Mouse (Mus musculus): Measurements from ENCODE around the gene Tmem230. TPM values are rescaled to one million over a fixed set of nuclear protein-coding genes. Genes with fewer than 3 reads are reported as not detected.
"Not testable (repeated sequence)": the region's sequence is repeated elsewhere in the genome, so short reads cannot be mapped to it uniquely, and the experiment has no call there.

Tmem230 gene
- polyA plus RNA-seq, 1 experiment, result 56.9 TPM

GRCm38 (mm10) chr2:132252542-132253528 lies 5.2 kb upstream of the Tmem230 start, which contains the start of gene Pcna:
Pcna (minus strand) TSS chr2:132253314.
- DNase-seq (ENCODE audit: low read depth), result peak; percentile 99
- TF ChIP-seq POLR2A (IDR thresholded peaks at IDR 0.05; ENCODE audit: borderline replicate concordance, extremely low read depth, insufficient read depth, insufficient read length, poor library complexity, severe bottlenecking) (peak; percentile 66; the same call in 1 of the 2 replicates), CTCF (IDR thresholded peaks at IDR 0.05; ENCODE audit: borderline replicate concordance, extremely low read depth, insufficient read depth, insufficient read length) (no peak)

- DNase-seq (ENCODE audit: low read depth), result no peak
- no peak for TF ChIP-seq CTCF (IDR thresholded peaks at IDR 0.05; ENCODE audit: borderline replicate concordance, extremely low read depth, insufficient read depth, insufficient read length)
- no peak for TF ChIP-seq POLR2A (IDR thresholded peaks at IDR 0.05; ENCODE audit: borderline replicate concordance, extremely low read depth, insufficient read depth, insufficient read length, poor library complexity, severe bottlenecking)
These were observed 4.3 kb upstream of the Tmem230 start for GRCm38 (mm10) chr2:132251911-132252310.

- no peak for TF ChIP-seq POLR2A (IDR thresholded peaks at IDR 0.05; ENCODE audit: borderline replicate concordance, extremely low read depth, insufficient read depth, insufficient read length, poor library complexity, severe bottlenecking)
- no peak for TF ChIP-seq CTCF (IDR thresholded peaks at IDR 0.05; ENCODE audit: borderline replicate concordance, extremely low read depth, insufficient read depth, insufficient read length)
- DNase-seq (ENCODE audit: low read depth), result no peak
These were observed 4.2 kb downstream of the Tmem230 start for GRCm38 (mm10) chr2:132243370-132243769.

GRCm38 (mm10) chr2:132240457-132240856 lies 7.2 kb downstream of the Tmem230 start:
- peak; percentile 12; the same call in 1 of the 2 replicates for TF ChIP-seq CTCF (IDR thresholded peaks at IDR 0.05; ENCODE audit: borderline replicate concordance, extremely low read depth, insufficient read depth, insufficient read length)
- peak; percentile 68 for DNase-seq (ENCODE audit: low read depth)

- not testable (repeated sequence) for DNase-seq (ENCODE audit: low read depth)
These were observed 8.2 kb downstream of the Tmem230 start for GRCm38 (mm10) chr2:132239434-132239833.

- no peak for TF ChIP-seq CTCF (IDR thresholded peaks at IDR 0.05; ENCODE audit: borderline replicate concordance, extremely low read depth, insufficient read depth, insufficient read length)
- DNase-seq (ENCODE audit: low read depth), result no peak
These were observed 11.6 kb downstream of the Tmem230 start for GRCm38 (mm10) chr2:132235975-132236374.

- no peak for DNase-seq (ENCODE audit: low read depth)
- TF ChIP-seq POLR2A (IDR thresholded peaks at IDR 0.05; ENCODE audit: borderline replicate concordance, extremely low read depth, insufficient read depth, insufficient read length, poor library complexity, severe bottlenecking), result no peak
- no peak for TF ChIP-seq CTCF (IDR thresholded peaks at IDR 0.05; ENCODE audit: borderline replicate concordance, extremely low read depth, insufficient read depth, insufficient read length)
These were observed 12.3 kb downstream of the Tmem230 start for GRCm38 (mm10) chr2:132235291-132235690.

GRCm38 (mm10) chr2:132233985-132234765 lies 13.4 kb downstream of the Tmem230 start:
- DNase-seq (ENCODE audit: low read depth), result no peak
- TF ChIP-seq POLR2A (IDR thresholded peaks at IDR 0.05; ENCODE audit: borderline replicate concordance, extremely low read depth, insufficient read depth, insufficient read length, poor library complexity, severe bottlenecking) (no peak), CTCF (IDR thresholded peaks at IDR 0.05; ENCODE audit: borderline replicate concordance, extremely low read depth, insufficient read depth, insufficient read length) (no peak)

- TF ChIP-seq POLR2A (IDR thresholded peaks at IDR 0.05; ENCODE audit: borderline replicate concordance, extremely low read depth, insufficient read depth, insufficient read length, poor library complexity, severe bottlenecking) (no peak), CTCF (IDR thresholded peaks at IDR 0.05; ENCODE audit: borderline replicate concordance, extremely low read depth, insufficient read depth, insufficient read length) (no peak)
- DNase-seq (ENCODE audit: low read depth), result no peak
These were observed 15.1 kb downstream of the Tmem230 start for GRCm38 (mm10) chr2:132232413-132232945.

- no peak for TF ChIP-seq CTCF (IDR thresholded peaks at IDR 0.05; ENCODE audit: borderline replicate concordance, extremely low read depth, insufficient read depth, insufficient read length)
- TF ChIP-seq POLR2A (IDR thresholded peaks at IDR 0.05; ENCODE audit: borderline replicate concordance, extremely low read depth, insufficient read depth, insufficient read length, poor library complexity, severe bottlenecking), result no peak
- DNase-seq (ENCODE audit: low read depth), result no peak
These were observed 23.2 kb downstream of the Tmem230 start for GRCm38 (mm10) chr2:132224359-132224758.

- no peak for TF ChIP-seq POLR2A (IDR thresholded peaks at IDR 0.05; ENCODE audit: borderline replicate concordance, extremely low read depth, insufficient read depth, insufficient read length, poor library complexity, severe bottlenecking)
- no peak for TF ChIP-seq CTCF (IDR thresholded peaks at IDR 0.05; ENCODE audit: borderline replicate concordance, extremely low read depth, insufficient read depth, insufficient read length)
- peak; percentile 18 for DNase-seq (ENCODE audit: low read depth)
These were observed 26.0 kb downstream of the Tmem230 start for GRCm38 (mm10) chr2:132221611-132222073.

Data from brain, embryonic 14.5 days (tissue).